Mouse (Mus musculus): Measurements from ENCODE around the gene Cbln1. TPM values are rescaled to one million over a fixed set of nuclear protein-coding genes. Genes with fewer than 3 reads are reported as not detected.

Cbln1 gene
- 0.12 TPM in 1 of 2 replicates, not detected in the other for polyA plus RNA-seq (2012; rRNA removed)

DNA sequence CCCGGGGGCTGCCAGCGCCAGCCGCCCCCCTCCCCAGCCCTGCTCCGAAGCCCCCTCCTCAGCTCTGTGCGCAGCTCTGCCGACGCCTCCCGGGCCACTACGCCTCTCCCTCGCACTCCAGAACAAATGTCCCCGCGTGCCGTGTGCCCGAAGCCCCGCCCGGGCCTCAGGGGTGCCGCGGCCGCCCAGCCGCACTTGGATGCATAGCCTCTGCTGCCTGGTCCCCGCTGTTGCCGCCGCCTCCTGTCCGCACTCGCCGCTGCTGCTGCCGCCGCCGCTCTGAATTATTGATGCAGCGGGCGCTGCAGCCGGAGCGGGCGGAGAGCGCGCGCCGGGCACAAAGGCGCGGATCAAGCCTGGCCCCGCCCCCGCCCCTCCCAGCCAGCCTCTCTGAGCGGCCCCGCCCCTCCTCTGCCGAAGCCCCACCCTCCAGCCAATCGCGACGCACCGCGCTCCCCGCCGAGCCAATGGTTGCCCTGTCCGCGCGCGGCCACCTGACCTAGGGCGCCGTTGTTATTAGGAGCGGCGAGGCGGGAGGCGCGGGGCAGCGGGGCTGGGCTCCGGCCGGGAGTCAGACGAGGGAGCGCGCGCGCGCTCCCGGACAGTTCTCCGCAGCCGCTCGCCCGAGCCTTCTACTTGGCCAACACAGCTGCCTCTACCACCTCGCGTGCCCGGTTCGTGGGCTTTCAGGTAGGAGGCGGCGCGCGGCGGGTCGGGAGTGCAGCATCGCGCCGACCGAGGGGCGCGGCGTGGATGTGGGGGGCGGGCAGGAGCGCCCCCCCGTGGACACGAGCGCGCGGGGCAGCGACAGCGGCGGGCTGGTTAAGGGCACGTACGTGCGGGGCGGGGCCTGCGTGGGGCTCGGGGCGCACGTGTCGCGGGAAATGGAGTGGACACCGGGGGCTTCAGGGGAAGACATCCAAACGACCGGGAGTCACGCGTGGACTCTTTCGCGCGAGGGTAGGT, at the start of gene Cbln1:
Cbln1 (minus strand) TSS at position 339 of the 966 bp plus-strand sequence.

Other genes starting within 250 kb of the Cbln1 start
- not detected in 2 replicates for gene 4933402J07Rik, start 91.2 kb upstream of the Cbln1 start, polyA plus RNA-seq (2012; rRNA removed)

All from liver, embryonic 14 days (tissue).